Mouse (Mus musculus): ENCODE data around the gene BC028528. TPM values are rescaled to one million over a fixed set of nuclear protein-coding genes. Genes with fewer than 3 reads are reported as not detected.

BC028528 gene
- polyA plus RNA-seq, 1 experiment from 2014 or later = 16.1 TPM

GRCm38 (mm10) chr3:95892066-95893052 is 554 bp upstream of the BC028528 start:
- Histone ChIP-seq H3K9ac (peak overlapping the region; percentile 51), H3K4me1 (peaks cover 40% of the 10 kb centered on the region), H3K27ac (peak overlapping the region; percentile 75; the same call in 1 of the 2 replicates), H3K27me3 (no peaks in the 10 kb centered on the region), H3K9me3 (no peaks in the 10 kb centered on the region), H3K36me3 (no peaks in the 10 kb centered on the region), H3K4me3 (peak overlapping the region; percentile 27), H3K4me2 (replicated peaks) (peak overlapping the region; percentile 65)
- 33% methylated on average over 11 of the region's 11 CpGs for WGBS
- peak; percentile 12; the same call in 1 of the 2 replicates for ATAC-seq (ENCODE audit: low FRiP score, low read depth)

GRCm38 (mm10) chr3:95889664-95890063 is 2.1 kb downstream of the BC028528 start:
- Histone ChIP-seq H3K27ac (no peak overlapping the region), H3K9ac (no peak overlapping the region), H3K36me3 (no peaks in the 10 kb centered on the region), H3K4me3 (no peak overlapping the region), H3K4me1 (peaks cover 30% of the 10 kb centered on the region), H3K4me2 (replicated peaks) (no peak overlapping the region), H3K9me3 (no peaks in the 10 kb centered on the region), H3K27me3 (no peaks in the 10 kb centered on the region)
- 20% methylated on average over 3 of the region's 3 CpGs for WGBS
- ATAC-seq (ENCODE audit: low FRiP score, low read depth) = no peak

DNA sequence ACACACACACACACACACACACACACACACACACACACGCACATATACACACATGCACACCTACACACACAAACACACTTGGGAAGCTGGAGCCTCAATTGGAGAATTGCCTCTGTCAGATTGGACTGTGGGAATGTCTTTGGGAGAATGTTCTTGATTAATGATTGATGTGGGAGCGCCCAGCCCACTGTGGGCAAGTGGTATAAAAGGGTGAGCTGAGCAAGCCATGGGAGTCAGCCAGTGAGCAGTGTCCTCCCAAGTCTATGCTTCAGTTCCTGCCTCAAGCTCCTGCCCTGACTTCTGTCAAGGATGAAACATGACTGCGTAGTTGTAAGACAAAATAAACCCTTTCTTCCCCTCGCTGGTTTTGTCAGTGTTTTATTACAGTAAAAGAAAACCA is 4.2 kb downstream of the BC028528 start:
- no peak overlapping the region for H3K9ac ChIP-seq
- ATAC-seq (ENCODE audit: low FRiP score, low read depth) = no peak
- H3K27me3 ChIP-seq = no peaks in the 10 kb centered on the region
- H3K36me3 ChIP-seq = no peaks in the 10 kb centered on the region
- H3K4me3 ChIP-seq = no peak overlapping the region
- 71% methylated on average over 4 of the region's 4 CpGs for WGBS
- peaks cover 25% of the 10 kb centered on the region for H3K4me1 ChIP-seq
- no peak overlapping the region for H3K27ac ChIP-seq
- H3K9me3 ChIP-seq = no peaks in the 10 kb centered on the region
- no peak overlapping the region for H3K4me2 ChIP-seq (replicated peaks)

GRCm38 (mm10) chr3:95884400-95884799 is 7.4 kb downstream of the BC028528 start:
- no peak overlapping the region for H3K27ac ChIP-seq
- WGBS = 59% methylated on average over 5 of the region's 5 CpGs
- H3K4me3 ChIP-seq = no peak overlapping the region
- no peaks in the 10 kb centered on the region for H3K9me3 ChIP-seq
- H3K4me2 ChIP-seq (replicated peaks) = no peak overlapping the region
- no peak for ATAC-seq (ENCODE audit: low FRiP score, low read depth)
- H3K4me1 ChIP-seq = peaks cover 16% of the 10 kb centered on the region
- H3K36me3 ChIP-seq = no peaks in the 10 kb centered on the region
- no peak overlapping the region for H3K9ac ChIP-seq
- H3K27me3 ChIP-seq = no peaks in the 10 kb centered on the region

GRCm38 (mm10) chr3:95882816-95883425 is 8.9 kb downstream of the BC028528 start:
- Histone ChIP-seq H3K9me3 (no peaks in the 10 kb centered on the region), H3K4me1 (peaks cover 16% of the 10 kb centered on the region), H3K36me3 (no peaks in the 10 kb centered on the region), H3K4me2 (replicated peaks) (peak overlapping the region; percentile 100), H3K27me3 (no peaks in the 10 kb centered on the region), H3K27ac (no peak overlapping the region), H3K9ac (peak overlapping the region; percentile 60), H3K4me3 (peak overlapping the region; percentile 58)
- 2% methylated on average over 24 of the region's 24 CpGs for WGBS
- ATAC-seq (ENCODE audit: low FRiP score, low read depth) = no peak

DNA sequence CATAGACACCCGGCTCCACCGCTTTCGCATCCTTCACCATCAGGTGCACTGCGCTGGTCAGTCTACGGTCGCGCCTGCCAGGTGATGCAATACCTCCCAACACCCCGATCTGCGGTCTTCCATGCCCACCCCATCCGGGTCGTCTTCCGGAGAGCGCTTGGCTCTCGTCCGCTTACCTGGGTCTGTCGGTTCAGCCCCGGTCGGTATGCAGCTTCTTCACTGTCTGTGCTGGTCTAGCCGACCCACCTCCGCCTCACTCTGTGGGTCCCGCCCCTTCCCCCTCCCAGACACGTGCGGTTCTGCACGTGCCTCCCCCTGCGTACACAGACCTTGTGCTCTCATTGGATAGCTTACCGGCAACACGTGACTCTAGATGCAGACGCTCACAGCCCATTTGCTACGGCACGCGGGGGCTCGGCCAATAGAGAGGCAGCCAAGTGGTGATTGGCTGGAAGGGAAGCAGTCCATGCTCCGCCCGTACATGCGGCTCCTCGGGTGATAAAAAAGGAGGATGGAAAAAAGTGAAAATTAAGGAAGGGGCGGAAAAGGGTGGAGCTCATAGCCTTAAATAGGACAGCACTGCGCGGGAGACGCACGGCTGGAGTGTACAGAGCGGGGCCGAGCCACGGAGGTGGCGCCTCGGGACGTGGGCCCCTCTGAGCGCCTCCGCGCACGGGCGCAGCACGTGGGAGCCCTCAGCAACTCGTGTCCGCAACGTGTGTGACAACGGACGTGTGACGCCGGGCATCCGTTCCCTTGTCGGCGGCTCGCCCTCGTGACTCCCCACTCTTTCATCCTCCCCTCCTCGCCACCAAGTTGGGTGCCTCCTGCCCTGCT is 9.6 kb downstream of the BC028528 start, which contains the start of gene Ciart:
Gene Ciart, minus strand, starts transcription at position 273 of the 837 bp plus-strand sequence.
- peak within 1 kb of the TSS; percentile 63 for H3K9ac ChIP-seq
- ATAC-seq (ENCODE audit: low FRiP score, low read depth) = peak; percentile 100
- H3K4me3 ChIP-seq = peak within 1 kb of the TSS; percentile 58
- H3K4me2 ChIP-seq (replicated peaks) = peak within 1 kb of the TSS; percentile 100
- H3K4me1 ChIP-seq = peaks cover 16% of the 10 kb centered on the region
- H3K36me3 ChIP-seq = no peaks in the 10 kb centered on the region
- under 1% methylated on average over 66 of the region's 66 CpGs for WGBS
- H3K27ac ChIP-seq = no peak within 1 kb of the TSS
- H3K27me3 ChIP-seq = no peaks in the 10 kb centered on the region
- no peaks in the 10 kb centered on the region for H3K9me3 ChIP-seq

DNA sequence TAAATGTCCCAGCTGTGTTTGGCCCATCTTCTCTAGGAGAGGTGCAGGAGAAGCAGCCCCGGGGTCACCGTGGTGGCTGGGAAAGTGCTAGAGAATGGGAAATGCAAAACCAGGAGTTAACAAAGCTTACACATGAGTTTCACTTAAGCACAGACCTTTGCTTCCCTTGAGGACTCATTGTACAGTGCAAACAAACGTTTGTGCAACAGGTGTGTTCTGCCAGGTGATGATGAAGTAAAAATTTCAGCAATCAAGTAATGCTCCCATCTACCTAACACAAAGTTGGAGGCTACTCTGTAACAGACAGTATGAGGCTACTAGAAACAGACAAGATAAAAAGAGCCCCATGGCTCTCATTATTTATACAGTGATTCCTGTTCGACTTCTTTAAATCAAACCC is 12.7 kb downstream of the BC028528 start:
- H3K27ac ChIP-seq = no peak overlapping the region
- ATAC-seq (ENCODE audit: low FRiP score, low read depth) = no peak
- no peak overlapping the region for H3K4me2 ChIP-seq (replicated peaks)
- H3K36me3 ChIP-seq = no peaks in the 10 kb centered on the region
- no peaks in the 10 kb centered on the region for H3K9me3 ChIP-seq
- H3K4me1 ChIP-seq = peaks cover 16% of the 10 kb centered on the region
- H3K4me3 ChIP-seq = no peak overlapping the region
- H3K9ac ChIP-seq = no peak overlapping the region
- no peaks in the 10 kb centered on the region for H3K27me3 ChIP-seq
- 85% methylated on average over 4 of the region's 4 CpGs for WGBS

- Histone ChIP-seq H3K9me3 (no peaks in the 10 kb centered on the region), H3K9ac (peak overlapping the region; percentile 83), H3K27me3 (no peaks in the 10 kb centered on the region), H3K4me2 (replicated peaks) (peak overlapping the region; percentile 74), H3K36me3 (peaks cover 29% of the 10 kb centered on the region), H3K27ac (no peak overlapping the region), H3K4me1 (peaks cover 15% of the 10 kb centered on the region), H3K4me3 (peak overlapping the region; percentile 73)
- 59% methylated on average over 7 of the region's 7 CpGs for WGBS
- no peak for ATAC-seq (ENCODE audit: low FRiP score, low read depth)
These were observed 19.8 kb downstream of the BC028528 start for GRCm38 (mm10) chr3:95872048-95872447.

DNA sequence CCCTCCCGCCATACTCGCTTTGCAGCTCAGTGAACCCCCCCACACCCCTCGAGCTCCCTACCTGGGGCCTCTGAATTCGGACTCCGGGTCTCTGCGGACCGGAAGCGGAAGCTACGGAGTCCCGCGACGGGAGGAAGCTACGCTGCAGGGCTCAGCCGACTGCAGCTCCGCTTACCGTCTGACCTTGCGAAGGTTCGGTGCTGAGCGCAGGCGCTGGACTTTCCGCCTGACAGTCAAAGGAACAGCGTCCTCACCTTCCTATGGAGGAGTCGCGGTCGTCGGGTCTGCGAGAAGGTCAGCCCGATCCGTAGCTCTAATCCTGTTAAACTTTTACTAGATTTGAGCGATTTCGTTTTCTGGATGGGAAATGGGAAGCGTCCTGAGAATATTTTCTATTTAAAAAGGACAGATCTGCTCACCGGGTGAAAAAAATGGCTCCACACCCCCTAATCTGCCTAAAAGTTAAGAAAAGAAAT is 20.4 kb downstream of the BC028528 start, which contains the start of gene Mrps21:
Gene Mrps21, minus strand, starts transcription at position 128 of the 476 bp plus-strand sequence.
- H3K27me3 ChIP-seq = no peaks in the 10 kb centered on the region
- peak within 1 kb of the TSS; percentile 73 for H3K27ac ChIP-seq
- H3K4me3 ChIP-seq = peak within 1 kb of the TSS; percentile 73
- WGBS = under 1% methylated on average over 33 of the region's 33 CpGs
- peak within 1 kb of the TSS; percentile 83 for H3K9ac ChIP-seq
- ATAC-seq (ENCODE audit: low FRiP score, low read depth) = peak; percentile 95
- peak within 1 kb of the TSS; percentile 74 for H3K4me2 ChIP-seq (replicated peaks)
- H3K9me3 ChIP-seq = no peaks in the 10 kb centered on the region
- H3K36me3 ChIP-seq = peaks cover 33% of the 10 kb centered on the region
- H3K4me1 ChIP-seq = peaks cover 15% of the 10 kb centered on the region

DNA sequence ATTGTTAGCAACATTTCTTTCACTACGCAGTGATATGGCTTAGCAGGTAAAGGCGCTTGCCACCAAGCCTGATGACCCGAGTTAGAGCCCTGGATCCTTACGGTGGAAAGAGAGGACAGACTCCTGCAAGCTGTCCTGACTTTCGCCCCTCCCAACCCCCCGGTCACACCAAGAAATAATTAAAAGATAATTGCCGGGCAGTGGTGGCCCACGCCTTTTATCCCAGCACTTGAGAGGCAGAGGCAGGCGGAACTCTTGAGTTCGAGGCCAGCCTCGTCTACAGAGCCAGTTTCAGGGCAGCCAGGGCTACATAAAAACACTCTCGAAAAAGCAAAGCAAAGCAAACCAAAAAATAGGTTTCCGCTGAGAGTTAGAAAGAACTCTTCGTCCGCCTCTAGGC is 20.8 kb downstream of the BC028528 start:
- H3K27ac ChIP-seq = peak overlapping the region; percentile 73
- peak overlapping the region; percentile 73 for H3K4me3 ChIP-seq
- peak; percentile 51 for ATAC-seq (ENCODE audit: low FRiP score, low read depth)
- peak overlapping the region; percentile 83 for H3K9ac ChIP-seq
- H3K4me2 ChIP-seq (replicated peaks) = peak overlapping the region; percentile 74
- peaks cover 37% of the 10 kb centered on the region for H3K36me3 ChIP-seq
- H3K9me3 ChIP-seq = no peaks in the 10 kb centered on the region
- peaks cover 15% of the 10 kb centered on the region for H3K4me1 ChIP-seq
- WGBS = 5% methylated on average over 15 of the region's 15 CpGs
- H3K27me3 ChIP-seq = no peaks in the 10 kb centered on the region

DNA sequence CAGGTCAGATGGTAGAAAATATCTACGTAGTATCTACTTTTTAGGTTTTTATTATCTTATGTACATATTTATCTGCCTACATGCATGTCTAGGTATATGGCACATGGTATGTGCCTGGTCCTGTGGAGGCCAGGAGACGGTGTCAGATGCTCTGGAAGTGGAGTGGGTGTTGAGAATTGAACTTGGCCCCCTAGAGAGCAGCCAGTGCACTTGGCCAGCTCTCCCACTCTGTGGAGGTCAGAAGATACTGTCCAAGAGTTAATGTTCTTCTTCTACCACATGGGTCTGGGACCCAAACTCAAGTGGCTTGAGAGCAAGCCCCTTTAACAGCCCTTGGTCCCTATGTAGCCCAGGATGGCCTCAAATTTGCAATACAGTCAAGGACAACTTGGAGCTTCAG is 24.4 kb downstream of the BC028528 start:
- H3K9me3 ChIP-seq = no peaks in the 10 kb centered on the region
- H3K4me1 ChIP-seq = peaks cover 13% of the 10 kb centered on the region
- H3K9ac ChIP-seq = no peak overlapping the region
- H3K36me3 ChIP-seq = peaks cover 64% of the 10 kb centered on the region
- H3K27ac ChIP-seq = no peak overlapping the region
- WGBS = 91% methylated on average over 2 of the region's 2 CpGs
- ATAC-seq (ENCODE audit: low FRiP score, low read depth) = no peak
- no peak overlapping the region for H3K4me3 ChIP-seq
- no peak overlapping the region for H3K4me2 ChIP-seq (replicated peaks)
- no peaks in the 10 kb centered on the region for H3K27me3 ChIP-seq
